Mouse (Mus musculus): ENCODE measurements around the gene Eif2b1.
"Not testable (repeated sequence)": the region's sequence is repeated elsewhere in the genome, so short reads cannot be mapped to it uniquely, and the experiment has no call there.

Eif2b1 gene

DNA sequence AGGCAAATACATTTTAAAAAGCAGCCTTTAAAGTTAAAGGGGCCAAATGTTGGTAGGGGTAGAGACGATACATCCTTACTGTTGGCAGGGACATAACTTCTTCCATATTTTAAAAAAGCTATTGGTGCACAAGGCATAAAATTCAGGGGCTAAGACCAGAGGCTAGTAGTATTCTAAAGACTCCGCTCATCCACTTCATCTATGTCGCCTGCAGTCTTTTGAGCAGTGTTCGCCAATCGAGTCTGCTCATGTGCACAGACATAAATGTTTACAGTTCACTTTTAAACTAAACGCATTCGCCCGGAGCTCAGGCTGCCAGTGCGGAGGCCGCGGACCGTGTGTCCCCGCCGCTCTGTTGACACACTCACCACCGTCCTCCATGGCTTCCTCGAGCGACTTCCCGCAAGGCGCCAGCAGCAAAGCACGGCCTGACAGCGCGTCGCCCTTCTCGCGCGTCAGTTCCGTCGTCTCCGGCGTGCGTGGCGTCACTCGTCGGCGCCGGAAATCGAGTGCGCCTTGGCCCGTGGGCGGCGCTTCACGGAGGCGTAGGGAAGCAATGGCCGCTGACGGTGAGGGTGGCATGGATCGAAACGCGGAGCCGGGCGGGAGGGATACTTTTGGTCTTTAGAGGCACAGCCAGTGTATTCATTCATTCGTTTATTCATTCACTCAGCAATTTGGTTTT is at the start of gene Eif2b1, which contains the start of gene Gtf2h3:
TSS of gene Eif2b1 (minus strand) at position 499 of the 685 bp plus-strand sequence.
TSS of gene Gtf2h3 (plus strand) at position 508 of the 685 bp plus-strand sequence.
- DNase-seq (ENCODE audit: low read depth, low spot score) = peak; percentile 97

DNA sequence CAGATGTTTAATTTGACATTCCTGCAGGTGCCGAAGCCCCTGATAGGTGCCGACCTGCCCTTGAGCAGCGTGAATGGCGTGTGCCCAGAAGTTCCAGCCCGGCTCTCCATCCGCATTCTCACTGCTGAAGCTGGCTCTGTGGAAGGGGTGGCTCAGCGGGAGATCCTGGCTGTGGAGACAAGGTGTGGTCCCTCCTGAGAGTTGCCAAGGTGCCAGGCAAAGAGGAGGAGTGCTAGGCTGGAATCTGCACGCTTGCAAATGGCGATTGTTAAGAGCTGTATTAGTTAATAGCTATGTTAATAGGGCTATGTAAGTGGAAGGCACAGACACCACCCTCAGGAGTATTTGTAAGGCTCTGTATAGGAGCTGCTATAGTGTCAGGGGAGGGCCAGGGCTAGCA is 45.4 kb upstream of the Eif2b1 start:
- DNase-seq (ENCODE audit: low read depth, low spot score) = no peak

GRCm38 (mm10) chr5:124622890-124623289 is 44.0 kb upstream of the Eif2b1 start:
- DNase-seq (ENCODE audit: low read depth, low spot score) = no peak

GRCm38 (mm10) chr5:124621362-124621761 is 42.4 kb upstream of the Eif2b1 start:
- DNase-seq (ENCODE audit: low read depth, low spot score) = no peak

DNA sequence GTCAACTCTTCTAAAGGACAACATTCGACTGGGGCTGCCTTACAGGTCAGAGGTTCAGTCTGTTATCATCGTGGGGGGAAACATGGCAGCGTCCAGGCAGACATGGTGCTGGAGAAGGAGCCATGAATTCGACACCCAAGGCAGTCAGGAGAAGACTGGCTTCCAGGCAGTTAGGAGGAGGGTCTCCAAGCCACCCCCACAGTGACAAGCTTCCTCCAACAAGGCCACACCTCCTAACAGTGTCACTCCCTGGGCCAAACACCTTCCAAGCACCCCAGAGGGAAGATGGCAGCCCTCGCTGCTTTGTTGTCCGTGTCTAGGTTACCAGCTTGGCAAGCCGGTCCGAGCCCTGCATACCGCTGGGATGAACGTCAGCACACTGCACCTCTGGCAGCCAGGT is 39.8 kb upstream of the Eif2b1 start:
- DNase-seq (ENCODE audit: low read depth, low spot score) = no peak

- DNase-seq (ENCODE audit: low read depth, low spot score) = peak; percentile 56
Measured at GRCm38 (mm10) chr5:124614709-124615108, 35.8 kb upstream of the Eif2b1 start.

GRCm38 (mm10) chr5:124610965-124611364 is 32.0 kb upstream of the Eif2b1 start:
- no peak for DNase-seq (ENCODE audit: low read depth, low spot score)

GRCm38 (mm10) chr5:124605041-124605622 is 26.2 kb upstream of the Eif2b1 start:
- no peak for DNase-seq (ENCODE audit: low read depth, low spot score)

DNA sequence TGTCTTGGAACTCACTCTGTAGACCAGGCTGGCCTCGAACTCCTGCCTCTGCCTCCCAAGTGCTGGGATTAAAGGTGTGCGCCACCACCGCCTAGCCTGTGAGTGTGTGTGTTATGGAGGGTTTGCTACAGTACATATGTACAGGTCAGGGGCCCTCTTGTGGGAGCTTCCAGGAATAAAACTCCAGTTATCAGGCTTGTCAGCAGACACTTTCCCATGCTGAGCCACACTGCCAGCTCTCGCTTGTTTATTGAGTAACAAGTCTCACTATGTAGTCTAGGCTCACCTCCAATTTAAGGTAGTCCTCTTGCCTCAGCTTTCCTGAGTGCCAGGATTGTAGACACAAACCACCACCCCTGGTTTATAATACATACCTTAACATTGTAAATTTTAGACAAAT is 25.4 kb upstream of the Eif2b1 start:
- DNase-seq (ENCODE audit: low read depth, low spot score) = no peak

DNA sequence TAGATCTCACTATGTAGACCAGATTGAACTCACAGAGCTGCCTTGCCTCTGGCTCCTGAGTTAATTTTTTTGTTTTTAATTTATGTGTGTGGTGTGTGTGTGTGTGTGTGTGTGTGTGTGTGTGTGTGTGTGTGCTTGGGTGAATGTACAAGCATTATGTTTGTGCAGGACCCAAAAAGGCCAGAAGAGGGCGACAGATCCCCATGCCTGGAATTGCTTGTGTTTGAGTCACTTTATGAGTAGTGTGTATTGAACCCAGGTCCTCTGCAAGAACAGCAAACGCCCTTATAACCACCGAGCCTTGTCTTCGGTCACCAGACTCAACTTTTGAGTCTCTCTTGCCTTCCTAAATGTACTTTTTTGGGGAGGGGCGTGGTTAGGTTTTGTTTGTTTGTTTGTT is 23.4 kb upstream of the Eif2b1 start:
- DNase-seq (ENCODE audit: low read depth, low spot score) = peak; percentile 69

- DNase-seq (ENCODE audit: low read depth, low spot score) = not testable (repeated sequence)
Measured at GRCm38 (mm10) chr5:124599726-124600125, 20.8 kb upstream of the Eif2b1 start.

DNA sequence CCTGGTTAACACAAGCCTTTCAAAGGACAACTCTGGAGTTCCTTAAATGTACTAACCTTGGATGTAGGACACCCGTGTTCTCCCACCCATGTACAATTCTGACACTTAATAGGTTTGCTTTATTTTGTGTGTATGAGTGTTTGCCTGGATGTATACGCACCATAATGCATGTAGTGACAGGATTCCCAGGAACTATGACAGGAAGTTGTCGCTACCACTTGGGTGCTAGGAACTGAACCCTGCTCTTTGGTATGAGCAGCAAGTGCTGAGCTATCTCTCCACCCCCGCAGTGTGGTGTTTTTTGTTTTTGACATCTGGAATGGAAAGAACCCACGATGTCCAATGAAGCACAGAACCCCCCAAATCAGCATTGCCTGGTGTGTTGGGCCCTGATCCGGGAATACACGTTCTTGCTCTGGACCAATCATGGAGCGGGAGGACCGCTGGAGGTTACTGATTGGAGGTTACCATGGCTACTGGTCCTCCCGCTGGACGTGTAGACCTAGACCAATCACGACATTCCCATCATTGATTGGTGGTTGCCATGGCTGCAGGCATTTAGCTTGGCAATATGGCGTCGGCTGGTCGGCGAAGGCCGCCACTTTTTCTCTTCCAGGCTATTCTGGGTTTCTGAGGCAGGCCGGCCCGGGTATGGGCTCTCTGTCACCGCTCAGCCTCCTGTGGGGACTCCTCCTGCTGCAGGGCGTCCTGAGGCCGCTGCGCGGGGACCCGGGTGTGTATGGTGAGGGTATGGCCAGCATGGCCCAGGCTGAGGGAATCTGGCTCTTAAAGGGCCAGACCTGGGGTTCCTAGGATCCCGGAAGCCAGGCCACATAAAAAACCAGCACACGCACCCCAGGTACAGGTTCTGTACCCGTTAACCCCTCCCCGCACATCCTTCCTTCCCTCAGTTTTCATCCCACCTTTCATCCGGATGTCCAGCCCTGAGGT is 19.6 kb upstream of the Eif2b1 start:
- DNase-seq (ENCODE audit: low read depth, low spot score) = peak; percentile 84

GRCm38 (mm10) chr5:124592768-124593167 is 13.8 kb upstream of the Eif2b1 start:
- DNase-seq (ENCODE audit: low read depth, low spot score) = no peak

DNA sequence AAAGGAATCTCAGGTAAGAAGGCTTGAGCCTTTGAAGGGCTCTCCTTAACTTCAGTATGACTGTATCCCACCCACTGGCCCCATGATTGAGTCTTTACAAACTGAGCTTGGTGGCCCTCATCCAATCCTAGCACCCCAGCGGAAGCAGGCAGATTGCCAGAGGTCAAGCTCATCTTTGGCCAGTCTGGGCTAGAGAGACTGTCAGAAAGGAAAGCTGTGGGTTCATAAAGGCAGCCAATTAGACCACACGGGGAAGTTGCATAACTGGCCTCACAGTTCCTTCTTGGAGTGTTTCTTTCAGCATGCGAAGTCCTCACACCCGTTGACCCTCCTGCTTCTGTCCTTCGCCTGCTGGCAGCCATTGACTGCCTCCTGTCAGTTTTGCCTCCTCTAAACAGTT is 3.6 kb upstream of the Eif2b1 start:
- DNase-seq (ENCODE audit: low read depth, low spot score) = no peak

- no peak for DNase-seq (ENCODE audit: low read depth, low spot score)
Measured at GRCm38 (mm10) chr5:124575467-124575866, 3.5 kb downstream of the Eif2b1 start.

DNA sequence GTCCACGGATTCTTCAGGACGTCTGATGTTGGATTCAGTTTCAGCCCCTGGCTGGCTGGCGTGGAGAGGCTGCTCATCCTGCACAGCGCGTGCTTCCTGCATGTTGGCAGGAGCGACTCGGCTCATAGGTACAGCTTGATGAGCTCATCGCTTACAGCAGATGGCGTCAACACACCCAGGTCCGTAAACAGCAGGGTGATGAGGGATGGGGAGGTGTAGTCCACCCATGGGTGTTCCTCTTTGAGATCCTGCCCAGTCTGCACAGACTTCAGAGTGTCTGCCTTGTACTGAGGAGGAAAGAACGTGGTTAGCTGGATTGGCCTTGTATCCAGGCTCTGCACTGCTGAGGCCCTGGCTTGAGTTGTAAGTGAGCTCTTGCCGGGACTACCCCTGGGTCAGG is 7.9 kb downstream of the Eif2b1 start:
- no peak for DNase-seq (ENCODE audit: low read depth, low spot score)

- no peak for DNase-seq (ENCODE audit: low read depth, low spot score)
Measured at GRCm38 (mm10) chr5:124555145-124555544, 23.8 kb downstream of the Eif2b1 start.

DNA sequence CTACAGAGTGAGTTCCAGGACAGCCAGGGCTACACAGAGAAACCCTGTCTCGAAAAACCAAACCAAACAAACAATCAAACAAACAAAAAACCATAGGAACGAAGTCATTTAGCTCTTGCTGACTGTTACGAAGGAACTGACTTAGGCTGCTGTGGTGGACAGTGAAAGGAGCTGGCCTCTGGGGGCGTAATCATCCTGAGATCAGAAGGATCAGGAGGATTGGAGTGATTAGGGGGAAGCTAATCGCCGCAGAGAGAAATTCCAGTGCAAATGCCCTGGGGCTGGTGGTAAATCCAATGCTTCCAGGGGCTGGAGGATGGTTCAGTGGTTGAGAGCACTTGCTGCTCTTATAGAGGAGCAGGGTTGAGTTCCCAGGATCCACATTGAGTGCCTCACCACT is 25.3 kb downstream of the Eif2b1 start:
- no peak for DNase-seq (ENCODE audit: low read depth, low spot score)

DNA sequence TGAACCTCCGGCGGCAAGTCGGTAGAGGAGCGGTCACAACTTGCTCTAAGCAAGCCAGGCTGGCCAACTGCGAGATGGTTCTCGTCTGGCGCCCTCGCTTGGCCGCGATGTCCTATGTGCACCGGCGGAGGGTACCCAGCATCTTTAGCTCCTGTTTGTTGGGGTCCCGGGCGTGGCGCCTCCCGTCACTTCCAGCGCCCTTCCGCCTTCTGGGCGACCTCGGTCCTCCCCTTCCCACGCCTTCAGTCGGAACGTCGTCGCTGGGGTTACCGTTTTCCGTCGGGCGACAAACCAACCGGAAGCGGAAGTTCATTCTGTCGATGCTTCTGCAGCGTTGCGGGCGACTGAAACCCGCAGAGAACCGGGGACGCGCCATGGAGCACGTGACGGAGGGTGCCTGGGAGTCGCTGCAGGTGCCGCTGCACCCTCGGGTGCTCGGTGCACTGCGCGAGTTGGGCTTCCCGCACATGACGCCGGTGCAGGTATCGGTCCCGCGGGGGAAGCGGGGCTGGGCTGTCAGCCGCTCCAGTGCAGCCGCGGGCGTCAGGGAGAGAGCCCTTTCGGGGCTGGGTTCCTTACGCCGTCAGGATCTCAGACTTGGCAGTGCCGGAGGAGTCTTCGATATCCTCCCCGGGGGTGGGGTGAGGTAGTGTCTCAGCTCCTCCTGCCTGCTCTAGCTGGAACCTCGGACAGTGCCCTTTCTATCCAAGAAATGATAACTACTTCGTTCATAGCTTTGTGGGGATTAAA is 26.2 kb downstream of the Eif2b1 start, which contains the start of gene Ddx55:
TSS of gene Ddx55 (plus strand) at position 307 of the 750 bp plus-strand sequence.
- peak; percentile 96 for DNase-seq (ENCODE audit: low read depth, low spot score)

- no peak for DNase-seq (ENCODE audit: low read depth, low spot score)
Measured at GRCm38 (mm10) chr5:124552094-124552472, 26.8 kb downstream of the Eif2b1 start.

DNA sequence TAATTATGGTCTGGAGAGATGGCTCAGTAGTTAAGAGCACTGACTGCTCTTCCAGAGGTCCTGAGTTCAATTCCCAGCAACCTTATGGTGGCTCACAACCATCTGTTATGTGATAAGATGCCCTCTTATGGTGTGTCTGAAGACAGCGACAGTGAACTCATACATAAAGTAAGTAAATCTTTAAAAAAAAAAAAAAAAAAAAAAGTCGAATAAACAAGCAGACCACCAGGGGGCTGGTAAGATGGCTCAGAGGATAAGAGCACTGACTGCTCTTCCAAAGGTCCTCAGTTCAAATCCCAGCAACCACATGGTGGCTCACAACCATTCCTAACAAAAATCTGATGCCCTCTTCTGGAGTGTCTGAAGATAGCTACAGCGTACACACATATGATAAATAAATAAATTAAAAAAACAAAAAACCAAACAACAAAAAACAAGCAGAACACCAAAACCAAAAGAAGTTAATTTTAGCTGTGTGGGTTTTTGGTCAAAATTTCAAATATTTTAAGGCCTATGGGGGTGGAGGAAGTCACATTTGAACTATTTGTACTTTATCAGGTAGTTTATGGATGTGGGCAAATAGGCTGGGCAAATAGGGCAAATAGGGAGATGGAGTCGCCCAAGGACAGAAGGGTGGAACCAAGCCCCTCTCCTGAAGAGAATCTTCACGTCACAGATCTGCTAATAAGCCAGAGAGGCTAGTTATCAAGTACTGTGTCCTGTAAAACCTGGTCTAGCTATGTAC is 27.4 kb downstream of the Eif2b1 start:
- DNase-seq (ENCODE audit: low read depth, low spot score) = peak; percentile 40
